Mouse (Mus musculus): Measurements from ENCODE around the gene Angptl4.
"Not testable (repeated sequence)": the region's sequence is repeated elsewhere in the genome, so short reads cannot be mapped to it uniquely, and the experiment has no call there.

Angptl4 gene

GRCm38 (mm10) chr17:33781124-33781977 is at the start of gene Angptl4:
Gene Angptl4, minus strand, starts transcription at chr17:33781830.
- DNase-seq: peak; percentile 71 to 74

GRCm38 (mm10) chr17:33829561-33829960 is 47.9 kb upstream of the Angptl4 start:
- no peak for DNase-seq

- DNase-seq: peak; percentile 91 to 93
Measured at GRCm38 (mm10) chr17:33828892-33829291, 47.3 kb upstream of the Angptl4 start.

- DNase-seq: peak; percentile 64 to 77
Measured at GRCm38 (mm10) chr17:33826850-33827249, 45.2 kb upstream of the Angptl4 start.

- no peak for DNase-seq
Measured at GRCm38 (mm10) chr17:33825462-33825861, 43.8 kb upstream of the Angptl4 start.

DNA sequence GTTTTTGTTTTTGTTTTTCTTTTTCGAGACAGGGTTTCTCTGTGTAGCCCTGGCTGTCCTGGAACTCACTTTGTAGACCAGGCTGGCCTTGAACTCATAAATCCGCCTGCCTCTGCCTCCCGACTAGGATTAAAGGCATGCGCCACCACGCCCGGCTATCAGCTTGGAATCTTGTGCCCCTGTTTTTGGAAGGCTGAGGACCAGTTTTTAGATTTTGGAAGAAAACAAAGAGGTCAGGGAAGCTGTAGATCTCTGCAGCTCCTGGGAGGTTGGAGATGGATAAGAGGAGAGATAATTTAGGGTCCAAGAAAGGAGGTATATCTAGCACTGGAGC is 43.3 kb upstream of the Angptl4 start:
- not testable (repeated sequence) for DNase-seq

DNA sequence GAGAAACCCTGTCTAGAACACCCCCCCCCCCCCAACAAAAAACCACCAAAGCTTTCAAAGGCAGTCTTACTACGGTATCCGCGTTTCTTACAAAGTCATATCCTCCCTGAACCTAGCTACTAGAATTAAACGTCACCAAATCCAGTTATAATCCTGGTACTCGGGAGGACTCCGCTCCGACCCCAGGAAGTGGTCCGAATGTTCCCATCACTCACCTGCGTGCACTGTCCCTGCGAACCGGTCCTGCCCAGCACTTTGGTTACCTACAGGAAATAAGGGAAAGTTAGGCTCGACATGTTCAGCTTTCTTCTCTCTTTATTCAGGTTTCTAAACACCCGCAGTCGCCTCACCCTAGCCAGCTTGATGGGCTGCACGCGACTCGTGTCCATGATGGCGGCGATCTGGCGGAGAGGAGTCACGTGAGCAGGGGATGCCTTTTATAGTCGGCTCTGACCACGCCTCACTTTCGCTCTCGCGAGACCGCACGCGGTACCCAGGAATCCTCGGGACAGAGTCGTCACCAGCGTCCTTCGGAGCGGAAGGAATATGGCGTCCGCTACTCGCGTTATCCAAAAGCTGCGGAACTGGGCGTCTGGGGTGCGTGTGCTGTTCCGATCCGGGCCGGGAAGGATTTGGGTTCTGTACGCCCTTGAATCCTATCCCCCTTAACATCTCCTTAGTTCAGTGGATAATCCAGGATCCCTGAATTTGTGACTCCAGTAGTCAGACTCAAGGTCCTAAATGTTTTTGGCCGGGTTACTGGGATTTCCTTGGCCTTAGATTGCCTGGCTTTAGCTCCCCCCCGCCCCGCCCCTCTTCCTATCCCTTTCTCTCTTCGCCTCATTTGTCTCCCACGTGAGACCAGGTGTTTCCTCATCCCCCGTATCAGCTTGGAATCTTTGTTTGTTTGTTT is 42.7 kb upstream of the Angptl4 start, which contains the start of the genes Rps28 and Ndufa7:
Gene Rps28, minus strand, starts transcription at position 479 of the 913 bp plus-strand sequence.
Gene Ndufa7, plus strand, starts transcription at position 489 of the 913 bp plus-strand sequence.
- DNase-seq: peak; percentile 97 to 99

GRCm38 (mm10) chr17:33823171-33823570 is 41.5 kb upstream of the Angptl4 start:
- not testable (repeated sequence) for DNase-seq

DNA sequence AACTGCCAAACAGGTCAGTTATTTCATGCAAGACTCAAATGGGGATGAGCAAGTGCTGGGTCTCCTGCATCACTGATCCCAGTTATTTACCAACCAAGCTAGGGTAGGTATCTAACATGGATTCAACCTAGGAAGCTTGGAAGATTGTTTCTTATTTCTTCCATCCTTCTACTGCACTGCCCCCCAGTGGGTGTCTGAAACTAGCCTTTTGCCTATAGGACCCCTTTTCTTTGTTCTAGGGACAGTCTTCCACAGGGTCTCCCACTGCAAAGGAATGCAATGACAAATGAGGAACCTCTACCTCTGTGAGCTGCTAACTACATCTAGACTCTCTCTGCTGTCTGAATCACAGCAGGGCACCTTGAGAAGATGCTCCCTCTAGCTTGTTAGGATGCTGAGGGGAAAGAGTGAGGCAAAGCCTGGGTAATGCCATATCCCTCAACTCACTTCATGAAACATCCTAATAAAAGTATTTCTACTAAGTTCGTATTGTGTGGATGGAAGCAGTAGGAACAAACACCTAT is 40.9 kb upstream of the Angptl4 start:
- no peak for DNase-seq

DNA sequence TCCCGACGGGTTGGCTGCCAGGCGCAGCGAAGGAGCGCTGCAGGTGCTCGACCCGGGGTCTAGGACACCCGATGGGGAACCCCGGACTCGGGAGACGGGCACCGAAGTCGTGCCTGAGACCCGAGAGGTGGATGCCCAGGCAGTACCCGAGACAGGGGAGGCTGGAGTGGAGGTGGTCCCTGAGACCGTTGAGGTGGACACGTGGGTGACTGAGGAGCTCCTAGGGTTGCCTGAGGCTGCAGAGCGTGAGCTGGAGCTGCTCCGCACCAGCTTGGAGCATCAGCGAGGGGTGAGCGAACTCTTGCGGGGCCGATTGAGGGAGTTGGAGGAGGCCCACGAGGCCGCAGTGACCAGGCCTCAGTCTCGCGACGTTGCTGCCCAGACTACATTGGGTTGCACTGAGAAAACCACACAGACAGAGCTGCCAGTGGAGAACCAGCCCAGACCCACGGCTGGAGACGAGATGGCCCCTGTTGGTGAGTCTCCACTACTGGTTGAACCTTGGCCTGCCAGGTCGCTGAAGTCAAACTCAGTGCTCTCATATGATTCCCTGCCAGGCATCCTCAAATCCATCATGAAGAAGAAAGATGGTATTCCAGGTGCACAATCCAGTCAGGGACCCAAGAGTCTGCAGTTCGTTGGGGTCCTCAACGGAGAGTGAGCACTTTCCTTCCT is 36.5 kb upstream of the Angptl4 start:
- no peak for DNase-seq

DNA sequence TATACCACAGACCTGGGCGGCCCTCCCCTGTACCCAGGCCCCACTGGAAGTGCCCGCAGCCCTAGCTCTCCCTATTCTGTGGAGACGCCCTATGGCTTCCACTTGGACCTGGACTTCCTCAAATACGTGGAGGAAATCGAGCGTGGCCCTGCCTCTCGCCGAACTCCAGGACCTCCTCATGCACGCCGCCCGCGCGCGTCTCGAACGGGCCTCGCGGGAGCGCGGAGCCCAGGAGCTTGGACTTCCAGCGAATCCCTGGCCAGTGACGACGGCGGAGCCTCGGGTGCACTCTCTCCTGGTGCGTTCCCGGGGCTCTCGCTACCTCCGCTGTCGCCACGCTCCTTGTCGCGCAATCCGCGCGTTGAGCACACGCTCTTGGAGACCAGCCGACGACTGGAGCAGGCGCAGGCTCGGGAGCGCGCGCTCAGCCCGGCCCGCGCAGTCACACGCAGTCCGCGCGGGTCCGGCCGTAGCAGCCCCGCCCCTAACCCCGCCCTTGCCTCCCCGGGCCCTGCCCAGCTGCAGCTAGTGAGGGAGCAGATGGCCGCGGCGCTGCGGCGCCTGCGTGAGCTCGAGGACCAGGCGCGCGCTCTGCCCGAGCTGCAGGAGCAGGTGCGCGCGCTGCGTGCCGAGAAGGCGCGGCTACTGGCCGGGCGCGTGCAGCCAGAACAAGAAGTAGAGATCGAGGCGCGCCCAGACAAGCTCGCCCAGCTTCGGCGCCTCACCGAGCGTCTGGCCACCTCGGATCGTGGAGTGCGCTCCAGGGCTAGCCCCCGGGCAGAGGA is 35.7 kb upstream of the Angptl4 start:
- DNase-seq: peak; percentile 84 to 90

GRCm38 (mm10) chr17:33816612-33817011 is 35.0 kb upstream of the Angptl4 start:
- no peak for DNase-seq

GRCm38 (mm10) chr17:33815399-33815798 is 33.8 kb upstream of the Angptl4 start:
- no peak for DNase-seq

DNA sequence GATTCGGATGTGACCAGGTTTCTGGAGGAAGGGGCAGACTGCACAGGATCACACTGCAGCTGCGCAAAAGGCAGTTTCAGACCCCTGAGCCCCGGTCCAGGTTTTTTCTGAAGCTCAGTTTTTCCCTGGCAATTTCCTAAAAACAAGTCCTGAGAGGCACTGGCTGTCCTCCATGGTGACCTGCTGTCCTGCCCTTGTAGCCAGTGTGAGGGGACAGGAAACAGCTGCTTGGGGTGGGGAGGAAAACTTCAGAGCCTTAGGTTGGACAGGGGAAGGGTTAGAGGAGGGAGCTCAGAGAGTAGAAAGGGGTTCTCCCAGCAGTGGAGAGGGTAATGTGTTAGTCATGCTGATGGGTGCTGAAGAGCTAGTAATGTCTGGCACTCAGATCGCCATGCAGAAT is 31.4 kb upstream of the Angptl4 start:
- DNase-seq: peak; percentile 51 to 52

DNA sequence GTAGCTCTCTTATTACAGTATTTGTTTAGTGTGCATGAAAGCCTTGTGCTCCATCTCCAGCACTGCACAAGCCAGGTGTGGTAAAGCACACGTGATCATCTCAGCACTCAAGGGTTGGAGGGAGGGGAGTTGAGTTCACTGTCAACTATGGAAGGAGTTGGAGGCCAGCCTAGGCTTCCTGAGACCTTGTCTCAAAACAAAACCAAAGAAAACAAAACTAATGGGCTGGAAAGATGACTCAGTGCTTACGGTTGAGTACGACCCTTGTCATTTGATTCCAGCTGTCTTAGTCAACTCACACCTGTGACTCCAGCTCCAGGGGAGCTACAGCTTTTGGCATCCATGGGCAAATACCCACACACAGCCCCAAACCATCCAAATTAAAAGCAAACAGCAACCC is 30.8 kb upstream of the Angptl4 start:
- DNase-seq: no peak

GRCm38 (mm10) chr17:33811142-33811516 is 29.5 kb upstream of the Angptl4 start:
- no peak for DNase-seq

GRCm38 (mm10) chr17:33810334-33811141 is 28.9 kb upstream of the Angptl4 start, which contains the start of gene Kank3:
Gene Kank3, plus strand, starts transcription at chr17:33810519.
- peak; percentile 93 for DNase-seq

DNA sequence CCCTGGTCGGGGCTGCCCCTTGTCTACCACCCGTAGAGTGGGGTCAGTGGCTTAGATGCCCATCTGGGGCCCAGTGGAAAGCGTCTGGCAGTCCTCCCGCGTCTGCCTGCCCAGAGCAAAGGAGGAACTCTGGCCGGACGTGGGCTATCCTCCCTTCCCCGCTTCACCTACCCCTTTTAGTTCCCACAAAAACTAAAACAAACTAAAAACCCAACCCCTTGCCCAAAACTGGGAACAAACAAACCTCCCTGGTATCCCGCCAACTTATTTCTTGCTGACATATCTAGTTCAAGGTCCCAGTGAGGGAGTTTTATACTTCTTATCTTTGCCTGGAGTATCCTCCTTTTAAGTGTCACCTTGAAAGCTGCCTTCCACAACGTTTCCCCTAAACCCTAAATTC is 26.6 kb upstream of the Angptl4 start:
- no peak for DNase-seq

- DNase-seq: no peak
Measured at GRCm38 (mm10) chr17:33807181-33807888, 25.7 kb upstream of the Angptl4 start.

GRCm38 (mm10) chr17:33804745-33805144 is 23.1 kb upstream of the Angptl4 start:
- DNase-seq: no peak
